Mouse (Mus musculus): ENCODE data around the gene Zbtb39.
"Not testable (repeated sequence)": the region's sequence is repeated elsewhere in the genome, so short reads cannot be mapped to it uniquely, and the experiment has no call there.

Zbtb39 gene

DNA sequence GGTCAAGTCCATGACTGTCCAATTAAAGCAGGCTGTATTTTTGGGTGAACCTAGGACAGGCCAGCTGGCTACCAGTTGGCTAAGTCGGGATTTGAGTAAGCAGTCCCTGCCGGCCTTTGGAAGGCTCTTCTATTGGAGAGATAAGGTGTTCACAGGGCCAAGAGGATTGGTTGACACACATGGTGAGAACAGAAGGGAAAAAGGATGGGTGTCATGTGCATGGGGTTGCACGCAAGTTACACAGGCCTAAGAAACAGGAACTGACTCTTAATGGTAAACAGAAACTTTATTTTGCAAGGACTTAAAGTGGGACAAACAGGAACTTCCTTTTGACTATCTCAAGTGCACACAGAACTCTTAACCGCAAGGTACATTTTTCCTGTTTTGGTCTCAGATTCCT is 2.4 kb upstream of the Zbtb39 start:
- peak in 1 of 2 experiments; percentile 38 for DNase-seq (ENCODE audit: low spot score in 2 of 2)

DNA sequence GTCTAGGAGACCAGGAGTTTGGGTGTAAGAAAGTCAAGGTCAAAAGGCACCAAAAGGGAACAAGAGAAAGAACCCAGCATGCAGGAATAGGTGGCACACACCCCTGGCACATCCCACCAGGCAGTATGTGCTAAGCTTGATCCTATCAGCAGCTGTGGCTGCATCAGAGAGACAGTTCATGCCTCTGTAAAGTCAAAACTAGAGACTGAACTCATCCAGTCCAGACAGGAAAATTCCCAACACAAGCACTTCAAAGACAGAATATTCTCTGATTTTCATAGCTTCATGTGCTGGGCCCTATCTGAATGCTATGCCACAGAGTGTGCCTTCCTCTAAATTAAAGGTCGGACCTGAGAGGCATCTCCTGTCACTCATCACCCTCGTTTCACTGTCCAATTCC is 1.8 kb upstream of the Zbtb39 start:
- no peak for DNase-seq (ENCODE audit: low spot score in 2 of 2)

DNA sequence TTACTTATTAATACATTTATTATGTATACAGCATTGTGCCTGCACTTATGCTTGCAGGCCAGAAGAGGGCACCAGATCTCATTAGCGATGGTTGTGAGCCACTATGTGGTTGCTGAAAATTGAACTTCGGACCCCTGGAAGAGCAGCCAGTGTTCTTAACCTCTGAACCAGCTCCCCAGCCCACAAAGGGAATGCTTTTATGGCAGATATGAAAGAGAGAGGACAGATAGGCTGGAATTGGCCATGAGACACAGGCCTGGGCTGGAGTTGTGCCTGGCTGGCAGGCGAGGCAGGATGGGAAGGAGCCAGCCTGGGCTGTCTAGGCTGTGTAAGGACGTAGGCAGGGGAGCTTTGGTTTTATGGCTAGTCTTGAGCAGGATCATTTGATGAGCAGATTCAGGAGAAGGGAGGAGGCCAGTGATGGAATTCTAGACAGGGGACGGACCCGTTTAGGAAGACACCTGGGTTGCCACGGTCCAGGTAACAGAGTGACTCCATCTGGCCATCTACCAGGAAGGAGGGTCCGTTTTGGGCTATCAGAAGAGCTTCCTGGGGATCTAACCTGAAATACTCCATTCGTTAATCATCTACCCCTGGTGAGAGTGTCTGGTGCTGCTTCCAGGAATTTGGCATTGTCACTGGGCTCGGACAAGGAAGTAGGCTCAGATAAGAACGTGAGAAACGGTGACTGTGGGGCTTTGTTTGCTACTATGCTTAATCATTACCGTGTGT is 1.0 kb upstream of the Zbtb39 start:
- peak; percentile 32 to 52 for DNase-seq (ENCODE audit: low spot score in 2 of 2)

DNA sequence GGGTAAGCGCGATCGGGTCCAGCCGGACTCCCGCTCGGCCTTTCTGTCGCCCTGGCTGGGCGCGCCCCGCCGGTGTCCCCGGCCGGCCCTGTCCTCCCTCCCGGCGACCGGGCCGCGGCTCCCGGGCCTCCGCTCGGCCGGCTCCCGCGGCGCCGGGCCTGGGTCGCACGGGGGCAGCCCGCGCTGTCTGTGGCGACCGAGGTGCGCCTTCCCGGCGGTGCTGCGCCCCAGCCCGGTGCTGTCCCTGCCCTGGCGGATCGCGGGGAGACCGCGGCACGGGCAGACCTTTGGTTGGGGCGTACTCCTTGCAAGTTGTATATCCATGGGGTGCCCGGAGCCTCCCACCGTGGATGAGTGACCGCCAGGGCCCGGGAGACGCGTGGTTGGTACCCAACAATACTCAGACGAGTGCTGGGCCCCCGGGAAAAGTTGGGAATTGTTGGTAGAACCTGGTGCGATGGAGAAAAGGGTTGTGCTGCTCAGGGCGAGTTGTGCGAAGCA is 373 bp downstream of the Zbtb39 start:
- peak in 1 of 2 experiments; percentile 25 for DNase-seq (ENCODE audit: low spot score in 2 of 2)

DNA sequence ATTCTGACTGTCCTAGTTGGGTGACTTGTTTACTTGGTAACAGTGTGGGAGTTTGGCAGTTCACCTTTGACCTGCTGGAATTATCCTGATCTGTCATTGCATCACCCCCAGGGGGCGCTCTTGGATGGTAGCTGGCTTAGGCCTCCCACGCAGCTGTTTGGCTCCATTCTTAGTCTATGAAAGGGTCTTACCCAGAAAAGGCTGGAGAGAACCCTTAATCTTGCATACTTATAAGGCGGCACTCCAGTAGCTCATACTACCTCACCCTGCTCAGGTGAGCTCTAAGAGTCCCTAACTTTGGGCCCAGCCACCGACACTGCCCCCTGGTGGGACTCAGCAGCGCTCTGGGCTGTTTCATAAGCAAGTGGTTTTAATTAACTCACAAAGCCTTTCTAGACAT is 5.3 kb downstream of the Zbtb39 start:
- DNase-seq (ENCODE audit: low spot score in 2 of 2), result peak; percentile 44 to 61

DNA sequence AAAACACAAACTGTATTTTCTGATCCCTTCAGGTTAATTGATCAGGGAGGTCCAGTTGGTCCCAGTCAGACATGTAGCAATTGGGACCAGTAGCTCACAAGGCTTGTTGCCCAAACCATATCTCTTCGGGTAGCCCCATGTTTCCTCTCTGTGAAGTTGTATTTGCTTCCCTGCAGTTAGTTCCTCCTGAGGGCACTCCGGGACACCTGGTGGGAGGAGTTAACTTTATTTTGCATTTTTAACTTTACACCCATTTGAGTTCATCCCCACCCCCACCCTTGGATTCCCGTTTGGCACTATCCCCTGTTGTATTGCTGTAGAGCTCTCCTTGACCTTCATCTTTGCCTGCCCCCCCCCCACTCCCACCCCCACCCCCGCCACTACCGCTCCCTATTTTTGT is 6.5 kb downstream of the Zbtb39 start:
- DNase-seq (ENCODE audit: low spot score in 2 of 2), result no peak

DNA sequence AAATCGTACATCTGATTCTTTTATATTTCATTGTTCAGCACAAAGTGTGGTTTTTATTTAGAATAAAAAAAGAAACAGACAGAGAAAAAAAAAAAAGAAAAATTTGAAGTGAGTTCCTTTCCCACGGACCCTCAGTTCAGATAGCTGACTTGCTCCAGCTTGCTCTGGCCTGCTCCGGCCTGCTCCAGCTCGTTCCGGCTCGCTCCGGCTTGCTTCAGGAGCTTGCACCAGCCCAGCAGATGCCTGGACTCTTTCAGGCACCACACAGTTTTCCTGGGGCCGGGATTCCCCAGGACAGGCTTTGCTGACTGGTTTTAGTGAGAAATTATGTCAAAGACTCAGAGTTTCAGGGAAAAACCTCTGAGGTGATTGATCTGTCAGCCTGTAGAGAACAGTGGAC is 7.9 kb downstream of the Zbtb39 start:
- DNase-seq (ENCODE audit: low spot score in 2 of 2), result no peak

DNA sequence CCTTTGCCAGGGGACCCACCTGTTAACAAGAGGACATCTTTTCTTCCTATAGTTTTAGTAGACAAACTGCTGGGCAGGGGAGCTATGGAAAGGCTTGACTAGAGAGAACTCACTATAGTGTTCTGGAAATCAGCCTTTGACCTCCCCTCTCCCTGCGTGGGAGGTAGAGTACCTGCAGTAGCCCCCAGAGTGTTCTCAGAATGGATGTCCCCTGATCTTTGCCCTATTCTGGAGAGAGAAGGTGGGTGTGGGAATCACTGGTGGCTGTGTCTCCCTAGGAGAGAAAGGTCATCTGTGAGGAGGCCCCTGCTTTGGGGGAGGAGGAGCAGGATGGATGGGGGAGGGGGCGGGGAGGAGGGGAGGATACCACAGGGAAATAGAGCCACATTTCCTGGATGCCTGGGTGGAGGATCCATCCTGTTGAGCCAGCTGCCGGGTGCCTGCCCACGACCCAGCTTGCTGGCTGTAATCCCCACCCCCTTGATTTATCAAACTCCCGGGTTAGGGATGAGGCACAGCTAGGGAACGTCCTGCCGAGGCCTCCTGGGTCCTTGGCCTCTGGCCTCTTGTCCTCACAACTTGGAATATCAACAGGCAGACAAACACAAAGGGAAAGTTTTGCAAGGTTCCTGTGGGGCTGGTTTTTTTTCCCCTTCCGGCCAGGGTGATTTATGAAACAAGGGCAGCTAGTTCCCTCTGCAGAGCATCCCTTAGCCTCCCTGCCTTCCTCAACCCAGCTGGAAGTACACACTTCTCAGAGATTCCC is 9.7 kb downstream of the Zbtb39 start:
- DNase-seq (ENCODE audit: low spot score in 2 of 2), result no peak

DNA sequence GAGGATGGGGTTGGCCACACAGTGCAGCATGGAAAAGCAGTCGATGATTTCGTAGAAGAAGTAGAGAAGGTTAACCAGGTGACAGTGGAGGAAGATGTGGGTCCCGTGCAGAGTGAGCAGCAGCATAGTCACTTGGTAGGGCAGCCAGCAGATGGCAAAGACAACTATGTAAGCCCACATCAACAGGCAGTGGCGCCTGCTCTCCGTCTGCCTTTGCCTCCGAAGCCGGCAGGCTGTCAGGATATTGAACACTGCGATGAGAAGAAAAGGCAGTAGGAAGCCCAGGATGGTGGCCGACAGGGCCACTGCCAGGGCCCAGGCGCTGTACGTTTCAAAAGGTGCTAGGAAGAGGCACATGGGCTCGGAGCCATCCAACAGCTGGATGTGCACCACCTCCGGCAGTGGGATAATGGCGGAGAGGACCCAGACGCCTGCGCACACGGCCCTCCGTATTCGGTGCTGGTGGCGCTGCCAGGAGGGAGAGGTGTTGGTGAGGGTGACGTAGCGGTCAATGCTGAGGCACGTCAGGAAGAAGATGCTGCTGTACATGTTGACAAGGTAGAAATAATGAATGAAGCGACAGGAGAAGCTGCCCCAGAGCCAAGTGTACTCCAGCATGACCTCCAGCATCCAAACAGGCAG is 10.9 kb downstream of the Zbtb39 start:
- DNase-seq (ENCODE audit: low spot score in 2 of 2), result no peak

DNA sequence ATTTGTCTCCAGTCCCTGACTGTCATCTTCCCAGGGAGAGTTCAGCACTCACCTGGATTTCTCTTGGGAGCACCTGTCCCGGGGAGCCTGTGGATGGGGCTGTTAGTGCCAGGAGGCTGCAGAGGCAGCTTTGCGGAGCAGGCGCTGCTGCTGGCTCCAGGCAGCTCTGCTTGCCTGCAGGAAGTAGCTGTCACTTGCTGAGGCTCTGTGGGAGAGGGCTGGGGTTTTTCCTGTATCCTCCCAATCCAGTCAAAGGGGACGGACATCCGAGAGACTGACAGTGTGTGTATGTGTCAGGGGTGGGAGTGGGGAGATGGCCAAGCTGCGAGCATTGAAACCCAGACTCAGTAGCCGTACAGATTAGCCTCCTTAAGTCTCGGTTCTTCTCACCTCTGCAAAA is 12.2 kb downstream of the Zbtb39 start, which contains the start of gene Gpr182:
TSS of gene Gpr182 (minus strand) at position 185 of the 400 bp plus-strand sequence.
- no peak for DNase-seq (ENCODE audit: low spot score in 2 of 2)

DNA sequence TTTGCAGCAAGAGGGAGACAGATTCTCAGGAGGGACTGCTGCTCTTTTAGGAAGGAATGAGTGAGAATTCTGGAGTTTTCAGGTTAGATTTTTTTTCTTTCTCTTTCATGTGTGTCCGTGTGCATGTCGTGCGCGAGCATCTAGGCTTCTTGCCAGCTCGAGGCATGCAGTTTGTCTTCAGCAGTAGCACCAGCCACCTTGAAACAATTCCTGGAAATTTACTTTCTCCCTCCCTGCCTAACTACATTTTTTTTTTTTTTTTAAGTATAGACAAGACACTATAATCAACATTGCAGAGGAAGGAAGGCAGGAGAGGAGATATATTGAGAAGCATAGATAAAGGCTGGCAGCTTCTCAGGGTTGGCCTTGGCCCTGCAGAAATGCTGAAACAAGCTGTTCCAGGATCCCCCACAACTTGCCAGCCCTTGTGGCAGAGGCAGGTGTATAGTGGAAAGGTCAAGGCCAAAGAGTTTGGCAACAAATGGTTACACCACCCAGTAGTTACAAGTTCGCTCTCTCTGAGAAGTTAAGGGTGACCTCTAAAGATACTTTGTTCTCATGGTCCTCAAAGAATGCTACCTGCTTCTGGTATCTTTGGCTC is 15.3 kb downstream of the Zbtb39 start:
- DNase-seq (ENCODE audit: low spot score in 2 of 2), result no peak

DNA sequence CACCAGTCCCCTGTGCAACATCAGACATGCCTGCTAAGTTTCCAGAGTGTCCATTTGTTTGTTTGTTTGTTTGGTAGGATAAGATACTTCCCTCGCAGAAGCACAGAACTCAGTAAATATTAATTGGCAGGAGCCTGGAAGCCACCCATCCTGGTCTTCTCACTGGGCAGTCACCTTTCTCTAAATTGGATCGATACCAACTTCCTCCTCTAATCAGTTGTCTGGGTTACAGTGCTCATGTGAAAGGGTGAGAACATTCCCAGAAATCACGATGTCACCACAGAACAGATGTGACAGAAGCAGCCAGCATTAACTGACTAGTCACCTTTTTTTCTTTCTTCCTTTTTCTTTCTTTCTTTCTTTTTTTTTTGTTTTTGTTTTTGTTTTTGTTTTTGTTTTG is 15.9 kb downstream of the Zbtb39 start:
- DNase-seq (ENCODE audit: low spot score in 2 of 2), result no peak

DNA sequence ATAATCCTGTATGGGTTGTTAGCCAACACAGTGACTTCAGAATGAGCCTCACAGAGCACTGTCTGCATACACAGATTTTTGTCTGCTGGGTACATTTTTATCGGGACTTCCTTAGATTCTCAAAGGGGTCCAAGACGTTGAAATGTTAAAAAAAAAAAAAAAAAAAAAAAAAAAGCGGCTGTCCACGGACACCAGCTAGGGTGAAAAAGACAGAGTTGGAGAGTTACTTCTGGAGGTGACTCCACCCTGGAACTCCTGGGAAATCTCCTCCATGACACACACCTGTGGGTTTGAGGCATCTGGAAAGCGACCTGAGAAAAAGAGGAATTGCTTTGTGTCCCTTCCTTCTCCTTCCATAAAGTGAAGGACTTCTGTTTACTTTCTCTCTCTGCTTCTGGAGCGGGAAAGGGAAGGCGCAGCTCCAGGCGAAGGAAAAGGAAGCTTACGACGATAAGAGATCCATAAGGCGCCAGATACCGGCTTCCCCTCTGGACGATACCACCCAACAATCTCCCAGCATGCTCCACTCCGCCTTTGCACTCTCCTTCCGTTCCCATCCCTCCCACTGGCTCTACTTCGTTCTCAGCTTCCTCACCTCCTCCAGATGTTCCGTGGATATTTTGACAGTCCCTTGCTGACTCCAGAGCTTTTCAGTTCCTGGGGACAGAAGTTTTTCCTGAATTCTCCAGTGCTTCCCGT is 16.6 kb downstream of the Zbtb39 start:
- DNase-seq (ENCODE audit: low spot score in 2 of 2), result no peak

DNA sequence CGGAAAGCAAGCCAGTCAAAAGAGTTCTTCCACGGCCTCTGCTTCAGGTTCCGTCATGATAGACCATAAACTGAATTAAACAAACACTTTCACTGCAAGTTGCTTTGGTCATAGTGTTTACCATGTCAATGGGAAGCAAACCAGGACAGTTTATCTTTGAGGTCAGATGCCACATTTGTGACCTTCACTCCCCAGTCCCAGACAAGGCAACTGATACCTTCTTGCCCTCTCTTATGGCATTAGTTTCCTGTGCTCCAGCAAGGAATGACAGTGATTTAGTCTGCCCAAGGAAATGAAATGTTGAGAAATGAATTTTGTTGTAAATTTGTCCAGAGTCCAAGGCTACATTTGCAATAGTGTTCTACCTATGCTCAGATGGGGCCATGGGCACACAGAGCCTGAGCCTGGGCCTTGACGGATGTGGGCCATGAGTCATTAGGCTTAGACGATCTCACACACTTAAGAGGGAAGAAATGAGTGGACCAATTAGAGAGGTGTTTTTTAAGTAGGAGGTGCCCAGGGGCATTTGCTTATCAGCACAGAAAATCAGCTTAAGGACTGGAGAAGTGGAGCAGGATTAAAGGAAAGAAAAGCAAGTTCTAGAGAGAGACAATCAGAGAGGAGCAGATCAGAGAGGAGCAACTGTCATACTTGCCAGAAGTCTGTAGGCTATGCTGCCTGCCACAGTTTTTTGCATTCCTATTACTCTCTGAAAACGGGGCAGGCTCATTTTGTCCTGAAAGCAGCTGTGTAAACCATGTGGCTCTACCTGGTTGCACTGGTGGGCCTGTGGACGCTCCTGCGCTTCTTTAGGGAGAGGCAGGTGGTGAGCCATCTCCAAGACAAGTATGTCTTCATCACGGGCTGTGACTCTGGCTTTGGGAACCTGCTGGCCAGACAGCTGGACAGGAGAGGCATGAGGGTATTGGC is 20.1 kb downstream of the Zbtb39 start, which contains the start of the genes Rdh1 and Rdh16f1:
TSS of gene Rdh1 (plus strand) at position 541 of the 930 bp plus-strand sequence.
TSS of gene Rdh16f1 (plus strand) at position 607 of the 930 bp plus-strand sequence.
- no peak for DNase-seq (ENCODE audit: low spot score in 2 of 2)

DNA sequence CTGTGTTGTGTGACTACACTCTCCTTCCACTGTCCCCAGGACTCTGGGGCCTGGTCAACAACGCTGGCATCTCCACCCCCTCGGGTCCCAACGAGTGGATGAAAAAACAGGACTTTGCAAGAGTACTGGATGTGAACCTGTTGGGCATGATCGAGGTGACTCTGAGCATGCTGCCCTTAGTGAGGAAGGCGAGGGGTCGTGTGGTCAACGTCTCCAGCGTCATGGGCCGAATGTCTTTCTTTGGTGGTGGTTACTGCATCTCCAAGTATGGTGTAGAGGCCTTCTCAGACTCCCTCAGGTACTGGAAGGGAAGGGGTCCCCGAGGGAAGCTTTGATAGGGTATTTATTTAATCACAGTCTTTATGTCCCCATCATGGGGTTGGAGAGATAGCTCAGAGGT is 23.6 kb downstream of the Zbtb39 start:
- not testable (repeated sequence) for DNase-seq (ENCODE audit: low spot score in 2 of 2)

DNA sequence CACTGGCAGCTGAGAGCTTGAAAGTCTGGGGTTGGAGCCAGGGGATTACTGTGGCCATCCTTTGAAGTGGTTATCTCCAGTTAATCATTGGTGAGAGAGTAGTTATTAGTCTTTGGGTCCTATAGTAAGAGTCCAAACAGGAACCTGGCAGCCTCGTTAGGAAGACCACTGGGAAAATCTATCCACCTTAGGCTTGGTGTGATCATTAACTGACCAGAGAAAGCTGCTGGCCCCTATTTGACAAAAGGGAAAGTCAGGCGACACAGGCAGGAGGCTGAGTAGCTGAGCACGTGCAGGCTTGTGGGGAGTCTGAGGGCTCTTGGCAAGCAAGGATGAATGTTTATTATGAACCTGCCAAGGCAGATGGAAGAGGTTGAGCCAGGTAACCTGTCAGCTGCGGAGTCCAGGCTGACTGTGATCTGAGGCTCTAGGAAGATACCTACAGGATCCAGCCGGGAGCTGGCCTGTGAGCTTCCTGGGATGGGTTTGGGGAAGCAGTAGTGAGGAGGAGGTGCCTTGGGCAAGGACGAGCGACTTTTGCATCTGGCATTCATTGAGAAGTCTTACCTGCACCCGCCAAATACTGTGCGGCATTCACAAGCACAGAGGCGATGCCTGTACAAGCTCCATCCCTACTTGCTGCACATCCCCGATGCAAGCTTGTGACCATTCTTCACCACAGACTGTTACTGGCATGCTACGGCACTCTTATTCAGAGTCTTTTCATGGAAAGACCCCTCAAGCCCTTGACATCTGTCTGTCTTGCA is 24.8 kb downstream of the Zbtb39 start:
- no peak for DNase-seq (ENCODE audit: low spot score in 2 of 2)

DNA sequence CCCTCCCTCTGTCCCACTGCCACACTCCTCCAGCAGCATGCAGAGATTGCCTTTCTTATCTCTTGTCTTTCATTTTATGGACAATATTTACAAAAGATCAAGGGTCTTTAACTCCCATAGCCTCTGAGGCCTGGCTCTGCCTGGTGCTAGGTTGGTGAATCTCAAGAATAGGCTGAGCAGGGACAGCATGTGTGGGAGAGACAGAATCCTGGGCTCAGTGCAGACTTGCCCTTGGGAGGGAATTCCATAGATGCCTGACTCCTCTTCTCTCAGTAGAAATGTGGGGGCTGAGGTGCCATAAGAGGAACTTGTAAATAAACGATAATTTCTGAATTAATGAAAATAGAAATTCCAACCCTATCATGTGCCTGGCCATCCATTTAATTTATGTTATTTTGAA is 27.2 kb downstream of the Zbtb39 start:
- DNase-seq (ENCODE audit: low spot score in 2 of 2), result no peak

DNA sequence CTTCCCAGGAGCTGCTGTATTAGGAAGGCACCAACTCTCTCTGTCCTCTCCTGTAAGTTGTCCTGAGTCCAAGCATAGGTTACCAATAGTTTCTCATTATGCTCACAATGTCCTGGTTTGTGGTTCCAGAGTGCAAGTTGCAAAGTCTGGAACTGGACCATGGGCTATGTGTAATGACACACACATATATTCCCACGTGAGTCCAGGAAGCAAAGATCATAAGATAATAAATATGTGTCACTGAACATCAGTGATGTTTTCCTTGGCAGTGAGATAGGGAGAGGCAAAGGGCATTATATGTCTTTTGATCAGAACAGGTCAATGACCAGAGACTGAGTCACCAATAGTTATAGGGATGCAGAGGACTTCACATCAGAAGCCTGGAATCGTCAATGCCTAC is 36.7 kb downstream of the Zbtb39 start, which contains the start of gene Rdh9:
TSS of gene Rdh9 (plus strand) at position 376 of the 400 bp plus-strand sequence.
- no peak for DNase-seq (ENCODE audit: low spot score in 2 of 2)

DNA sequence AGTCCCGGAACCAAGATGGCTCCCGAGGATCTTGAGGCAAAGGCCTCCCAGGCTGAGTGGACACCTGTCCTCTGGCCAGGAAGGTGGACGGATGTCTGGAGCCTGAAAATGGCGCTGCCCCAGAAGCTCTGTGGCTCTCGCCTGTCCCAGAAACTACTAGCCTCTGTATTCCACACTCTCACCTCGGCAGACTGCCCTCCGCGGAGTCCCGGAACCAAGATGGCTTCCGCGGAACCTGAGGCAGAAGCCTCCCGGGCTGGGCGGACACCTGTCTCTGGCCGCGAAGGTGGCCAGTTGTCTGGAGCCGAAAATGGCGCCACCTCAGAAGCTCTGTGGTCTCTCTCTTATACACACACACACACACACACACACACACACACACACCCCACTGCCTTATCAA is 43.0 kb downstream of the Zbtb39 start:
- not testable (repeated sequence) for DNase-seq (ENCODE audit: low spot score in 2 of 2)
